Mouse (Mus musculus) E14TG2a.4 (cell line): ENCODE data around the gene Yap1.

Source experiments
- H3K27me3 ChIP-seq: 2 replicates; pipeline ENCODE4 v1.6.1; 2014; ENCODE audit warnings: low read length, control low read depth; ENCODE audit not compliant: insufficient read depth
- H3K36me3 ChIP-seq: 2 replicates; pipeline ENCODE4 v1.6.1; 2014; ENCODE audit warnings: low read length, control low read depth; ENCODE audit not compliant: insufficient read depth
- H3K4me1 ChIP-seq: replicated peaks from 2 replicates; pipeline ENCODE4 v1.6.1; 2014; ENCODE audit warnings: low read depth, low read length, control low read depth
- H3K4me3 ChIP-seq: replicated peaks from 2 replicates; pipeline ENCODE4 v1.5.1; 2014; ENCODE audit warnings: mild to moderate bottlenecking, low read length
- H3K9me3 ChIP-seq: 2 replicates; pipeline ENCODE4 v1.6.1; 2014; ENCODE audit warnings: low read length, control low read depth
- CTCF ChIP-seq: conservative IDR thresholded peaks from 2 replicates; pipeline ENCODE4 v1.5.1; 2014; ENCODE audit warnings: low read length
- NANOG ChIP-seq: IDR thresholded peaks from 2 replicates; pipeline ENCODE4 v1.6.1; 2014; ENCODE audit warnings: borderline replicate concordance, low read length, mixed read lengths
- POU5F1 ChIP-seq: IDR thresholded peaks from 2 replicates; pipeline ENCODE4 v1.6.1; 2014; ENCODE audit warnings: low read length, borderline replicate concordance

Yap1 gene

DNA sequence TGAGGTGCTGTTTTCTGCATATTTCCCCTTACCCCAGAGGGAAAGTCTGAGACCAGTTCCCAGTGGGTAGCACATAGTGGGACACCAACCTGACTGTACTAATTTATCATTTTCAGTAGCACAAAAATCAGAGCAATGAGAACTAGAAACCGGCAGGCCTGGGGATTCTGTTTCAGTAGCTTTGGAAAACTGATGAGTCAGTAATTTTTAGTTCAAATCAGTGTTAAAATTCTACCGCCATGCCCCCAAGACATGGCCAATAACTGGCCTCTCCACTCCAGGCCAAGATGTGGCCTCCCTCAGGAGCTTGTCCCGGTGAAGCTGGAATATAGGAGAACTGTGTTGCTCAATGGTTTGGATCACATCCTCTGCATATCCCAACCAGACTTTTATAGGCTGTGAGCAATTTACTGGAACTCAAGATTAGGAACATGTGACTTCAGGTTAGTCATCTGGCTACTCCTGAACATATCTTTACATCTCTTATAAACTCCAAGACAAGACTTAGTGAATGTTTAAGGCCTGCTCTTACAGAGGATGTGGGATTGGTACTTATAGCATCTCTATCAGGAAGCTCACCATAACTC lies 76.1 kb downstream of the Yap1 start:
- Histone ChIP-seq H3K9me3 (peaks cover 15% of the 10 kb centered on the region), H3K4me3 (no peak overlapping the region), H3K4me1 (peaks cover 11% of the 10 kb centered on the region), H3K36me3 (peaks cover 59% of the 10 kb centered on the region), H3K27me3 (no peaks in the 10 kb centered on the region)
- no peak for TF ChIP-seq POU5F1
- TF ChIP-seq NANOG, result no peak
- TF ChIP-seq CTCF, result no peak

GRCm38 (mm10) chr9:7914925-7915324 lies 89.5 kb downstream of the Yap1 start:
- no peak for TF ChIP-seq NANOG
- TF ChIP-seq CTCF, result no peak
- no peak for TF ChIP-seq POU5F1
- peak overlapping the region; percentile 62 for H3K4me3 ChIP-seq
- no peaks in the 10 kb centered on the region for H3K27me3 ChIP-seq
- peaks cover 61% of the 10 kb centered on the region for H3K4me1 ChIP-seq
- H3K36me3 ChIP-seq, result no peaks in the 10 kb centered on the region
- peaks cover under 1% of the 10 kb centered on the region for H3K9me3 ChIP-seq

DNA sequence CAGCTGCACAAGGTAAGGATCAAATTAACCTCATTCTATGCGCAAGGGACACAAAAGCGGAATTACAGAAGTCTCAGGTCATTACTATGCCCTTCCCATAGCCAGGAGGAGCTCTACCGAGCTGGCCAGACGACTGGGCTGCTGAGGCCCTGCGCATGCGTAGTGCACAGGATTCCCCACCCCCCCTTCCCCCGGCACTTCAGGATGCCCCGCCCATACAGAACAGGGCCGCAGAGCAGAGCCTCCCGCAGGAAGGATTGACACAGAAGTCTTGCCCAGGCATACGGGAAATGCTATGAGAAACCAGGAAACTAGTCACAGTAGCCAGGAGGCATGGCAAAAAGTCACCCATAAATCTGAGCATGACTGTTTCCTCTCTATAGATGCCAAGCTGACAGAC lies 89.9 kb downstream of the Yap1 start:
- no peak for TF ChIP-seq CTCF
- TF ChIP-seq NANOG, result no peak
- no peak for TF ChIP-seq POU5F1
- peaks cover 61% of the 10 kb centered on the region for H3K4me1 ChIP-seq
- H3K36me3 ChIP-seq, result peaks cover 1% of the 10 kb centered on the region; the same call in 1 of the 2 replicates
- H3K27me3 ChIP-seq, result no peaks in the 10 kb centered on the region
- H3K4me3 ChIP-seq, result peak overlapping the region; percentile 62
- peaks cover 5% of the 10 kb centered on the region for H3K9me3 ChIP-seq

- Histone ChIP-seq H3K4me1 (peaks cover 61% of the 10 kb centered on the region), H3K27me3 (no peaks in the 10 kb centered on the region), H3K9me3 (peaks cover 10% of the 10 kb centered on the region), H3K36me3 (peaks cover 3% of the 10 kb centered on the region; the same call in 1 of the 2 replicates), H3K4me3 (peak overlapping the region; percentile 62)
- TF ChIP-seq NANOG (no peak), POU5F1 (no peak), CTCF (no peak)
Observed at GRCm38 (mm10) chr9:7913953-7914352, 90.4 kb downstream of the Yap1 start.

GRCm38 (mm10) chr9:7907351-7907985 lies 96.9 kb downstream of the Yap1 start:
- peaks cover 33% of the 10 kb centered on the region for H3K4me1 ChIP-seq
- H3K27me3 ChIP-seq, result no peaks in the 10 kb centered on the region
- no peak overlapping the region for H3K4me3 ChIP-seq
- H3K9me3 ChIP-seq, result peaks cover 16% of the 10 kb centered on the region
- H3K36me3 ChIP-seq, result peaks cover 3% of the 10 kb centered on the region; the same call in 1 of the 2 replicates
- TF ChIP-seq CTCF (no peak; the same call in 1 of the 2 replicates), NANOG (no peak; the same call in 1 of the 2 replicates), POU5F1 (no peak)

DNA sequence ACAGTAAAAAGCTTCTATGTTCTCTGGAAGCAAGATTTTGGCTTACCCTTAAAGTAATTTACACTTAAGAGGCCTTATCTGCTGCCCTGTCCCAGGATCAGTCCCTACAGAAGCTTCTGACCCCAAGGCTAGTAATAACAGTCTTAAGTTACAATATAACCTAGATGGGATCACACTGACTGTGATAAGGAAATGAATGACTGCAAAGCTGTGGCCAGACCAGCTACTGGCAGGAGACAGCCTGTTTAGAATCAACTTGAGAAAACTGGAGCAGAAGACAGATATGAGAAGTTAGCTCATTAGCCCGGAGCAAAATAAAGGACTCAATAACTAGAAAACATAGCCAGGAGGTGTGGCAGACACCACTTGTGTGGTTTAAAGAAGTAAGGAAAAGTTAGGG lies 97.8 kb downstream of the Yap1 start:
- TF ChIP-seq POU5F1 (no peak), CTCF (no peak), NANOG (no peak)
- Histone ChIP-seq H3K4me3 (no peak overlapping the region), H3K9me3 (peaks cover 16% of the 10 kb centered on the region), H3K27me3 (no peaks in the 10 kb centered on the region), H3K4me1 (peaks cover 32% of the 10 kb centered on the region), H3K36me3 (peaks cover 3% of the 10 kb centered on the region; the same call in 1 of the 2 replicates)

GRCm38 (mm10) chr9:7903825-7904224 lies 100.6 kb downstream of the Yap1 start:
- no peaks in the 10 kb centered on the region for H3K36me3 ChIP-seq
- H3K9me3 ChIP-seq, result peaks cover 4% of the 10 kb centered on the region
- no peaks in the 10 kb centered on the region for H3K27me3 ChIP-seq
- no peak overlapping the region for H3K4me3 ChIP-seq
- H3K4me1 ChIP-seq, result peaks cover 42% of the 10 kb centered on the region
- TF ChIP-seq POU5F1 (no peak), CTCF (no peak), NANOG (no peak)

- no peak overlapping the region for H3K4me3 ChIP-seq
- TF ChIP-seq CTCF, result no peak
- no peak for TF ChIP-seq NANOG
- no peak for TF ChIP-seq POU5F1
- no peaks in the 10 kb centered on the region; the same call in 1 of the 2 replicates for H3K9me3 ChIP-seq
- H3K36me3 ChIP-seq, result no peaks in the 10 kb centered on the region
- H3K27me3 ChIP-seq, result no peaks in the 10 kb centered on the region
- H3K4me1 ChIP-seq, result peaks cover 48% of the 10 kb centered on the region
Observed at GRCm38 (mm10) chr9:7903262-7903661, 101.1 kb downstream of the Yap1 start.
